Comparison of ENCODE assay signal across 13 mouse cellular contexts in the genomic region with DNA sequence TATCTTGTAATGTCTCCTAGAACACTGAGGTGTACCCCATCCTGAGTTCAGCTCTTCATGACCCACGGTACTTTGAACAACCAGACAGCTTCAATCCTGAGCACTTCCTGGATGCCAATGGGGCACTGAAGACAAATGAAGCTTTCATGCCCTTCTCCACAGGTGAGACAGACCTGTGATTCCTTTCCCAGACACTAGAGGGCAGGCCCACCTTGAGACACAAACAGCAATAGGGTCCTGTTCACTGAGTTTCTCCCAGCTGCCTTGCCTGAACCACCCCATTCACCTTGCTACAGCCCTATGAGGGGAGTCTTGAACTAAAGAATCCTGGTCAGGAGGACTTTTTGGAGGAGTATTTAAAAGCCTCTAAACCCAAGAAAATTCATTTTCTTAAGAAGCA. TPM values are rescaled to one million over a fixed set of nuclear protein-coding genes. Genes with fewer than 3 reads are reported as not detected.
DNase-seq lines count a peak whose midpoint lies in the region; ATAC-seq and TF ChIP-seq lines count a peak whose summit lies in the region.
"Had no signal": no experiment of that assay in that cellular context is flagged by ENCODE, and none has a peak within 500 bp of the region (broad histone marks: within the 10 kb centered on the region; RNA-seq: fewer than 3 reads in every experiment).

No protein-coding gene starts in this region.

- H3K4me2 ChIP-seq in lung, postnatal 0 days (replicated peaks; ENCODE audit: low read depth, low read length), result no peak overlapping the region
- H3K4me2 ChIP-seq: embryonic facial prominence, embryonic 15.5 days had no signal

- no peak overlapping the region for H3K27ac ChIP-seq in layer of hippocampus, adult 2 months
- no peak overlapping the region for H3K27ac ChIP-seq in lung, postnatal 0 days (ENCODE audit: low read length)
- H3K27ac ChIP-seq: embryonic facial prominence, embryonic 15.5 days had no signal

- no peaks in the 10 kb centered on the region for H3K9me3 ChIP-seq in lung, postnatal 0 days (ENCODE audit: low read length)
- H3K9me3 ChIP-seq: embryonic facial prominence, embryonic 15.5 days had no signal

- peak; percentile 56 for TF ChIP-seq CTCF in layer of hippocampus, adult 2 months (conservative IDR thresholded peaks at IDR 0.05)
- TF ChIP-seq CTCF in lung, postnatal 0 days (IDR thresholded peaks at IDR 0.05), result peak; percentile 74

- no peak overlapping the region for H3K4me3 ChIP-seq in layer of hippocampus, adult 2 months
- no peak overlapping the region for H3K4me3 ChIP-seq in lung, postnatal 0 days (ENCODE audit: low read depth, low read length)
- H3K4me3 ChIP-seq: embryonic facial prominence, embryonic 15.5 days had no signal

- H3K4me1 ChIP-seq in lung, postnatal 0 days (ENCODE audit: insufficient read depth, low read depth, low read length), result no peaks in the 10 kb centered on the region
- H3K4me1 ChIP-seq: embryonic facial prominence, embryonic 15.5 days had no signal

- ATAC-seq in lung, postnatal 0 days, result no peak
- no peak for ATAC-seq in erythroblast, adult 5-6 weeks (replicated peaks; ENCODE audit: low FRiP score, poor library complexity, severe bottlenecking)

- peak; percentile 40 for DNase-seq in adrenal gland, postnatal 10 days
- no peak for DNase-seq in adrenal gland, postnatal 4 days (ENCODE audit: low spot score in 2 of 2)
- DNase-seq in layer of hippocampus, adult 2 months (ENCODE audit: low spot score in 2 of 2), result no peak
- no peak for DNase-seq in layer of hippocampus, postnatal 36 days
- peak; percentile 70 for DNase-seq in ZHBTc4 (ENCODE audit: low read depth, low spot score)
- peak; percentile 29 for DNase-seq in lung, postnatal 0 days (ENCODE audit: low spot score)
- DNase-seq in spleen, postnatal 14 days (ENCODE audit: low spot score in 2 of 2), result no peak

- no peaks in the 10 kb centered on the region for H3K36me3 ChIP-seq in lung, postnatal 0 days (ENCODE audit: insufficient read depth, low read length)
- H3K36me3 ChIP-seq: embryonic facial prominence, embryonic 15.5 days had no signal

- H3K27me3 ChIP-seq in lung, postnatal 0 days (replicated peaks; ENCODE audit: insufficient read depth, low read length), result no peaks in the 10 kb centered on the region
- H3K27me3 ChIP-seq: embryonic facial prominence, embryonic 15.5 days had no signal

- no peak for TF ChIP-seq EP300 in lung, postnatal 0 days (IDR thresholded peaks at IDR 0.05)

- H3K9ac ChIP-seq in lung, postnatal 0 days (replicated peaks; ENCODE audit: low read depth), result no peak overlapping the region
- H3K9ac ChIP-seq: embryonic facial prominence, embryonic 15.5 days had no signal

- WGBS in lung, postnatal 0 days, result 35% methylated on average over 1 of the region's 1 CpGs

RNA-seq across cellular contexts. Expression of a gene that starts 10.1 kb away (rescaled TPM):
- total RNA-seq in adrenal gland, postnatal 10 days (2021), result not detected
- total RNA-seq in adrenal gland, postnatal 4 days (2021), result not detected
- total RNA-seq in layer of hippocampus, adult 2 months (2021), result not detected
- total RNA-seq in layer of hippocampus, postnatal 36 days (2021), result not detected
- polyA plus RNA-seq in lung, postnatal 0 days (2015; fragmentation: Nextera tagmentation; extraction: Ambion mirVana), result 0.06 and 0.12 TPM in 2 replicates
- not detected in 2 replicates for total RNA-seq in erythroblast, adult 5-6 weeks (2015; ENCODE audit: low replicate concordance)
- total RNA-seq in erythroblast, adult 5-6 weeks (2017; ENCODE audit: low replicate concordance), result not detected in 2 replicates
- total RNA-seq: gastrocnemius, adult 8-10 months; left cerebral cortex, adult 18-20 months had no signal
- polyA plus RNA-seq: stomach, embryonic 14.5 days had no signal

RNA-seq across cellular contexts. Expression of a gene that starts 41.6 kb away (rescaled TPM):
- 1 to 10 TPM; 1.8 to 2.9 TPM for total RNA-seq in adrenal gland, postnatal 10 days (2021)
- total RNA-seq in adrenal gland, postnatal 4 days (2021), result 1 to 10 TPM in 1 of 2 experiments, not detected in 1; 1.8 TPM
- total RNA-seq in layer of hippocampus, adult 2 months (2021), result not detected
- total RNA-seq in layer of hippocampus, postnatal 36 days (2021), result not detected
- polyA plus RNA-seq in lung, postnatal 0 days (2015; fragmentation: Nextera tagmentation; extraction: Ambion mirVana), result 0.08 and 0.10 TPM in 2 replicates
- total RNA-seq in erythroblast, adult 5-6 weeks (2015; ENCODE audit: low replicate concordance), result not detected in 2 replicates
- not detected in 2 replicates for total RNA-seq in erythroblast, adult 5-6 weeks (2017; ENCODE audit: low replicate concordance)
- total RNA-seq: gastrocnemius, adult 8-10 months; left cerebral cortex, adult 18-20 months had no signal
- polyA plus RNA-seq: hindbrain, embryonic 11.5 days; stomach, embryonic 14.5 days had no signal

Comparison
In these comparisons a context has a peak if more than half of its experiments do, and no peak if none do; other contexts are left out.
1. DNase-seq: peak in adrenal gland, postnatal 10 days (single experiment), ZHBTc4 (single experiment) and lung, postnatal 0 days (single experiment); none in adrenal gland, postnatal 4 days (0 of 2), layer of hippocampus, adult 2 months (0 of 2), layer of hippocampus, postnatal 36 days (0 of 2) and spleen, postnatal 14 days (0 of 2).